Mouse (Mus musculus) megakaryocyte progenitor cell, adult 5-6 weeks (primary cell): ENCODE results near the gene Fmnl3. TPM values are rescaled to one million over a fixed set of nuclear protein-coding genes. Genes with fewer than 3 reads are reported as not detected.

Source experiments
- ATAC-seq: replicated peaks from 2 replicates; pipeline ENCODE4 v1.8.0; 2016; ENCODE audit warnings: mild to moderate bottlenecking, moderate TSS enrichment, inconsistent platforms; ENCODE audit not compliant: poor library complexity
- total RNA-seq, 2 experiments: library from RNA; stranded (forward) in 1 of 2; stranded (reverse) in 1 of 2; fragments of 157-497, 149-512 nt in 1 of 2; fragments of 200-1000 nt in 1 of 2; gene quantifications; 2 replicates each; pipeline versions ENCODE4 v1.2.3 to v1.2.4; 2015 to 2017

The Fmnl3 gene
- total RNA-seq, 2 experiments from 2014 or later = 11.4 to 17.2 TPM

- ATAC-seq = no peak
Measured at GRCm38 (mm10) chr15:99320168-99320674, 50.1 kb downstream of the Fmnl3 start.

GRCm38 (mm10) chr15:99319411-99319871 lies 50.8 kb downstream of the Fmnl3 start:
- ATAC-seq = no peak

DNA sequence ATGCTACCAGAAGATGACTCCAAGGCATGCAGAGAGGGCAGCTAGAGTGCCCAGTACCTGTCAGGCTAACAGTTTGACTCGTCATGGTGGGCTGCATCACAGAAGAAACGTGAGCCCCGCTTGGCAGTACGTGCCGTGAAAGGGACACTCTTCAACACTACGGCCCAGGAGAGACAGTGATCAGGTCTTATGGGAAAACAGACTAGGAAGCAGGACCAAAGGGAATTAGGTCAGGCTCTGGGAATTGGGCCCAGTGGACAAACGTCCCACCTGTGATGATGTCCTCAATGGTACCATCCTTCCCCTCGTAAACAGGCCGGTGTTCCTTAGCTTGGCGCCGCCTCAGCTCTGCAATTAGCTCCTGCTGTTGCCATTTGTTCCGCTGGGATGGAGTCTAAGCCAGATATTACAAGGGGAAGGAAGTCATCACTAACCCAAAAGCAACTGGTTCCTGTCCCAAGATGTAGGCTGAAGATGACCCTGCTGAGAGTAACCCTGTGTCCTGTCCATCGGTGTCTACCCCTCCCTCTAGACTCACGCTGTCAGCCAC lies 51.3 kb downstream of the Fmnl3 start:
- ATAC-seq = no peak

DNA sequence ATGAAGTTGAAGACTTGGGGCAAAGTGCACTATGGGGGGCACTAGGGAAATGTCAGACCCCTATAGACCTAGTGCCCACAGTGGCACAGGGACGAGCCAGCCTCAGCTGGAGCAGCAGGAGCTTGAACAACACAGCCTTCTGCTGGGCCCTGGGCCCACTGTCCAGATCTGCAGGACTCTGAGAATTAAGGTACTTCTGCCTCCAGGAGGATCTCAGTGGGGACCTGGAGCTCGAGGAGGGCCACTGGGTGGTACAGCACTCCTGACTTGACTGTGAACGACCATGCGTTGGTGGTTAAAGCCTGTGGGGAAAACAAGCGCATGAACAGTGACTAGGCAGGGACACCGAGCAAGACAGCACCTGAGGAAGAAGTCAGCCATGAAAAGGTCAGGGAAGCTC lies 52.2 kb downstream of the Fmnl3 start:
- ATAC-seq = no peak

DNA sequence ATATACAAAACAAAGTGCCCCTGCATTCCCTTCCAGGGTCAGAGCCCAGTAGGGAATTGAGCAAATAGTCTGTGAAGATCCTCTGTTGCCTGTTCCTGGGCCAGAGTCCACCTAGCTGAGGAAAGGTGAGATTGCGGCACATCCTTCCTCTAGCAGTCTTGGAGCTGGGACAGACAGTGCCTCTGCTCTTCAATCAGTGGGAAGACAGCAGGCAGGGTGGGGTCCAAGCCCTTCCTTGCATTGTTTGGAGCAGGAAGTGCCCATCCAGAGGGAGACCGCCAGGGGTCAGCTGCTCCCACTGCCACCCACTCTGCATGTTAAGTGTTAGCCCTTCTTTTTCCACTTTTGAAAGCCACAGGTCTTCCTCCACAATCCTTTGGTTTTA lies 53.0 kb downstream of the Fmnl3 start:
- no peak; the same call in 1 of the 2 replicates for ATAC-seq

GRCm38 (mm10) chr15:99316314-99317266 lies 53.7 kb downstream of the Fmnl3 start:
- ATAC-seq = peak; percentile 84

DNA sequence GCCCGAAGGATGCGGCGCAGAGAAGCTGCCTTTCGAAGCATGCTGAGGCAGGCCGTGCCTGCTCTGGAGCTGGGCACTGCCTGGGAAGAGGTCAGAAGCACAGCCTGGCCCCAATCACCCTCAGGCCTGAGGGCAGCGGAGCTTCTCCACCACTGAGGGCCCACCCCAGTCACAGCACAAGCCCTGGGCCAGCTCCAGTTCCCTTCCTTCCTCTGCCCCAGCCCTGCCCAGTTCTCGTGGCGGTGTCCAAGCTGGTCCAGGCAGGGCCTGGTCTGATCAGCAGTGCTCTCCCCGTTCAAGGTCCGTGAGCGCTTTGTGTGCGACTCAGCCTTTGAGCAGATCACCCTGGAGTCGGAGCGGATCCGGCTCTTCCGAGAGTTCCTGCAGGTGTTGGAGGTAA lies 55.4 kb downstream of the Fmnl3 start:
- ATAC-seq = no peak

GRCm38 (mm10) chr15:99310617-99311016 lies 59.7 kb downstream of the Fmnl3 start:
- ATAC-seq = no peak

DNA sequence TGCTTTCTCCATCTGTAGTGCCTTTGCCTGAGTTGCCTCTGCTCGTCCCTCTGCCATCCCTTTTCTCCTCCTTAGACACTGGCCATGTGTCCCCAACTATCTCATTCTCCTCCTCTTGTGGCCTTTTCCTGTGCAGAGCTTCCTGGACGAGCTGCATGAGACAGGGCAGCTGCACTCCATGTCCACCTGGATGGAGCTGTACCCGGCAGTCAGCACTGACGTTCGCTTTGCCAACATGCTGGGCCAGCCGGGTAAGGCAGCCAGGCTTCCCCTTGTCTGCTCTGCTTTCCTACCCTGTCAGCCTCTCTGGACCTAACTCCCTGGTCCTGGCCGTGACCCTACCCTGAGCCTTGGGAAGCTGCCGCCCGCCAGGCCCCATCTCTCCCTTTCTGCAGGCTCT lies 60.7 kb downstream of the Fmnl3 start:
- ATAC-seq = no peak

DNA sequence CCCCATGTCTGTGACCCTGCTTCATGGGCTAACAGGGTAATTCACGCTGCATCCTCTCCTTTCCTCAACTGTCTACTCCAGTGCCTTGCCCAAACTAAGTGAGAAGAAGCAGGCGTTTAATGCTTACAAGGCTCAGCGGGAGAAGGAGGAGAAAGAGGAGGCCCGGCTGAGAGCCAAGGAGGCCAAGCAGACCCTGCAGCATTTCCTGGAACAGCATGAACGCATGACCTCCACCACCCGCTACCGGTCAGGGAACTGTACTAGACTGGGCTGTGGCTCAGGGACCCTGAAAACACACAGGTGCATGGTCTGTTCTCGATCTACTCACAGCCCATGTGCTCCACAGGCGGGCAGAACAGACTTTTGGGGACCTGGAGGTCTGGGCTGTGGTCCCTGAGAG lies 62.8 kb downstream of the Fmnl3 start:
- no peak for ATAC-seq

DNA sequence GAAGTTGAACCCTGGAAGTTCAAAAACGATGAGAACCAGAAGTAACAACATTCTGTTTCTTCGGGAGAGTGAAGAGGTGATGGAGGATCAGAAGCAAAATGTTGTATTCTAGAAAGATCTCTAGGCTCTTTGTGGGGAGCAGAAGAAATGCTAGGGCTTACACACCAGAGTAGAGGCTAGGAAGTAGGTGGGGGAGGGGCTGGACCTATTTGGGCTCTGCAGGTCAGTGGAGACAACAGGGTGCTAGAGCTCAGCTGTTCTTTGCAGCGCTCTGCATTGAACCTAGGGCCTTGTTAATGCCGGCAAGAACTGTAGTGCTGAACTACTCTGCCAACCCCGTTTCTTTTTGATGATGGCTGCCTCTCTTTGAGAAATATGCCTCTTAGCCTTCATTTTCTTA lies 74.1 kb downstream of the Fmnl3 start:
- no peak for ATAC-seq

- ATAC-seq = no peak
Measured at GRCm38 (mm10) chr15:99295484-99295981, 74.7 kb downstream of the Fmnl3 start, which contains the start of gene Fam186b. Fam186b (minus strand) TSS chr15:99295888.

GRCm38 (mm10) chr15:99294813-99295374 lies 75.4 kb downstream of the Fmnl3 start, which contains the start of gene Prpf40b:
Prpf40b (plus strand) TSS chr15:99295087.
- ATAC-seq = peak; percentile 87

GRCm38 (mm10) chr15:99294287-99294686 lies 76.0 kb downstream of the Fmnl3 start:
- peak; percentile 23; the same call in 1 of the 2 replicates for ATAC-seq

DNA sequence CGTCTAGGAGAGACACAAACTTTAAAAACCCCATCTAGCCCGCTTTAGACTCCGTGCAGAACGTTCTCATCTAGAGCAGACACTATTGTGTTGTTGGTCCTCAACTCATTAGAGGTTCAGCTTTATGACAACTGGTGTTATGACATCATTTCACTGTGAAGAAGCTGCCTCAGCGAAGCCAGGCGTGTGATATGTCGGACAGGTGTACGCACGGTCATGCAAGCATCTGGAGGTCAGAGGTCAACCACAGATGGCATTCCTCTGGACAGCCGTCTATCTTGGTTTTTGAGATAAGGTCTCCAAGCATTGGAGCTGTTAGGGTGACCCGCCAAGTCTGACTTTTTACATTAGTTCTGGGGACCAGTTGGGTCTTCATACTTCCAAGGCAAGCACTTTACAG lies 79.7 kb downstream of the Fmnl3 start:
- no peak for ATAC-seq

DNA sequence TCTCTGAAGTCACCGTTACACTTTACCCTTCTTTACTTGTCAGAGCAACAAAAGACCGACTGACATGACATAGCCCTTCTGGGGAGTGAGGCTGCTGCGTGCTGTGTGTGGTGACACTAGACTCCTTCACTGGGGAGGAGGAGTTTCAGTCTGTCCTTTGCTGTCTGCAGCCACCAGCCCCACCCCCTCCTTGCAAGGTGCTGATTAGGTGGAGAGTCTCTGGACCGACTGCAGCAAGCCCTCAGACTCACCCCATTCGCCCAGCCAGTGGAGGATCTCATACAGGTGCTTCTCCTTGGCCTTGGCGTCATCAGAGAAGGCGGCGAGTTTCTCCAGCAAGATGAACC lies 85.1 kb downstream of the Fmnl3 start:
- peak; percentile 54 for ATAC-seq

- peak; percentile 91 for ATAC-seq
Measured at GRCm38 (mm10) chr15:99284527-99285188, 85.6 kb downstream of the Fmnl3 start.

DNA sequence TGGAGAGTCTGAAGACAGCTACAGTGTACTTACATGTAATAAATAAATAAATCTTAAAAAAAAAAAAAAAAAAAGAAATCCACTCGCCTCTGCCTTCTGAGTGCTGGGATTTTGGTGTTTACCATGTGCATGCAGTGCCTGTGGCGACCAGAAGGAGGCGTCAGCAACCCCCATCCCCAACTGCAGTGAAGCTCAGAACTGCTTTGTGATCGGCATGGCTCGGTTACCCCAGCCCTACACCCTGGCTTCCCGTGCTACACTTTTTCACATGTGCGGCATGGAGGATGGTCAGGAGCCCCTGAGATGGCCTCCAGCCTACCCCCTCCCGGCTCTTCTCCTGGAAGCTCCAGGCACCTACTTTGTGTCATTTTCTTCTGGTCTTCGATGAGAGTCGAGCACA lies 86.8 kb downstream of the Fmnl3 start:
- peak; percentile 62 for ATAC-seq

DNA sequence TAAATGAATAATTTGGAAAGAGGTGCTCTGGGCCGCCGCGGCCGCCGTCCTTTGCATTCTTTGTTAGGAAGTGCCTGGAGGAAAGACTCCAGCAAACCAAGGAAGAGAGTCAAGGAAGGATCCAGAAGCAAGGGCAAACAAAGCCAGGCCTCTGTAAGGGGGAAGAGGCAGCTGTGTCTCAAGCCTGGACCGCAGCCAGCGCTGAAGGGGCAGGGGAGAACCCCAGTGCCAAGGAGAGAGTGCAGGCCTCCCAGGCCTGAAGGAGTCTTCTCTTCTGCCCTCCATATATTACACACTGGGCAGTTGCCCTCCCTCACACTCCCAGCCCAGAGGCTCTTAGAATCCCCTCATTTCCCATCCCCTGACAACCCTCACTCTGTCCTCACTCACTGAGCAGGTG lies 92.0 kb downstream of the Fmnl3 start:
- ATAC-seq = no peak

- no peak for ATAC-seq
Measured at GRCm38 (mm10) chr15:99276095-99276494, 94.2 kb downstream of the Fmnl3 start.
